Mouse (Mus musculus) forelimb bud, embryonic 11.5 days (tissue): ENCODE results near the gene Mpdu1.

Experiments used
- DNase-seq: peaks from one replicate; pipeline ENCODE4 v3.0.0-alpha.2; 2012; ENCODE audit warnings: low read depth, low spot score

The Mpdu1 gene

GRCm38 (mm10) chr11:69692196-69692811 lies 29.9 kb upstream of the Mpdu1 start:
- DNase-seq = no peak

GRCm38 (mm10) chr11:69689891-69690290 lies 27.4 kb upstream of the Mpdu1 start:
- DNase-seq = no peak

- no peak for DNase-seq
These were observed 24.6 kb upstream of the Mpdu1 start for GRCm38 (mm10) chr11:69687061-69687460.

- DNase-seq = no peak
These were observed 23.9 kb upstream of the Mpdu1 start for GRCm38 (mm10) chr11:69686377-69686776.

- no peak for DNase-seq
These were observed 23.2 kb upstream of the Mpdu1 start, which contains the start of gene Tnfsf13 for GRCm38 (mm10) chr11:69685526-69686148. TSS of gene Tnfsf13 (minus strand) at chr11:69685784.

GRCm38 (mm10) chr11:69684936-69685335 lies 22.5 kb upstream of the Mpdu1 start:
- DNase-seq = no peak

GRCm38 (mm10) chr11:69684128-69684745 lies 21.8 kb upstream of the Mpdu1 start:
- DNase-seq = no peak

GRCm38 (mm10) chr11:69683576-69683975 lies 21.1 kb upstream of the Mpdu1 start:
- DNase-seq = no peak

GRCm38 (mm10) chr11:69682840-69683533 lies 20.5 kb upstream of the Mpdu1 start:
- DNase-seq = peak; percentile 97

- DNase-seq = no peak
These were observed 19.9 kb upstream of the Mpdu1 start for GRCm38 (mm10) chr11:69682209-69682839.

GRCm38 (mm10) chr11:69681314-69682208 lies 19.1 kb upstream of the Mpdu1 start, which contains the start of gene Senp3:
TSS of gene Senp3 (minus strand) at chr11:69682084.
- DNase-seq = peak; percentile 98

GRCm38 (mm10) chr11:69680136-69680855 lies 17.9 kb upstream of the Mpdu1 start:
- no peak for DNase-seq

GRCm38 (mm10) chr11:69679144-69679543 lies 16.7 kb upstream of the Mpdu1 start:
- DNase-seq = no peak

GRCm38 (mm10) chr11:69672211-69672706 lies 9.8 kb upstream of the Mpdu1 start, which contains the start of gene Eif4a1:
TSS of gene Eif4a1 (minus strand) at chr11:69672423.
- peak; percentile 100 for DNase-seq

- DNase-seq = no peak
These were observed 9.3 kb upstream of the Mpdu1 start for GRCm38 (mm10) chr11:69671726-69672124.

- DNase-seq = peak; percentile 93
These were observed 8.6 kb upstream of the Mpdu1 start for GRCm38 (mm10) chr11:69670786-69671725.

- DNase-seq = no peak
These were observed 4.2 kb upstream of the Mpdu1 start for GRCm38 (mm10) chr11:69666665-69667005.

- peak; percentile 48 for DNase-seq
These were observed 3.7 kb upstream of the Mpdu1 start, which contains the start of gene Cd68 for GRCm38 (mm10) chr11:69665961-69666664. TSS of gene Cd68 (minus strand) at chr11:69666153.
